Mouse (Mus musculus) spleen, adult 2 months (tissue): ENCODE measurements around the gene Erg.

Experiments used
- CTCF ChIP-seq: fragments of 200-500 bp; IDR thresholded peaks from 2 replicates; pipeline ENCODE4 v1.5.1; 2011; ENCODE audit warnings: mild to moderate bottlenecking, inconsistent platforms; ENCODE audit not compliant: insufficient read depth, insufficient read length, insufficient replicate concordance; ENCODE audit errors: extremely low read depth
- POLR2A ChIP-seq: fragments of 200-500 bp; IDR thresholded peaks from 2 replicates; pipeline ENCODE4 v1.6.1; 2011; ENCODE audit warnings: low read depth, low read length, inconsistent platforms

GRCm38 (mm10) chr16:95458590-95459324 is 127.6 kb downstream of the Erg start:
- no peak for TF ChIP-seq CTCF
- no peak for TF ChIP-seq POLR2A
